ENCODE assay signal across 9 mouse cellular contexts in the genomic region with DNA sequence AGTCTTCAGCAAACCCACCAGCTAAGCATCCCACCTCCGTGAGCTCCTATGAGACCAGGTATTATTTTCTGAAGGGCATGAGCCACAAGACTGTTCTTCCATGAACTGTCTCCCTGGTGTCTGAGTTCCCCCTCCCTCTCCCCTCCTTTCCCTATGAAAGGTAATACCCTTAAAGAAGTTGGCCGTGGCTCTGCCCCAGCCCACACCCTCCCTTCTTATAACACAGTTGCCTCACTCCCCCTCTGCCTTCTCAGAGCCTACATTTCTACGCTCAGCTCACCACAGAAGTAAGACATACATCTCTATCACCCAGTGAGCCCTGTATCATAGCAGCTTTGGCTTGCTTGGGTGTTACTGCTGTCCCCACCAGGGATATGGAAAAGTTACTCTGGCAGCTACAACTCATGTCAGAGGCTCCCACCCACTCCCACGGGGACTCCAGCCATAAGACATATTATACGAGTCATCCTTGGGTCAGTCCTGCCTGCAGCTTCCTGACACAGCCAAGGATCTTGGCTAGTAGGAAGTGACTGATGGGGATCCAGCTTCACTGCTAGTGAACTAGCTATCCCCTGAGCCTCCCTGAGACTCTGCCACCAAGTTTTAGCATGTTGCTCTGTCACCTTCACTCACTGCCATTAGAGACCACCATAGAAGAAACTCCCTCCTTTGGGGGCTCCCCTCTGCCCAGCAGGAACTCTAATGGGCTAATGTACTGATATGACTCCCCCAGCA. TPM values are rescaled to one million over a fixed set of nuclear protein-coding genes. Genes with fewer than 3 reads are reported as not detected.
A peak's percentile ranks its signal among the peaks of the same experiment; 100 is the strongest.
DNase-seq lines count a peak whose midpoint lies in the region; ATAC-seq lines count a peak whose summit lies in the region.
"Had no signal": no experiment of that assay in that cellular context is flagged by ENCODE, and none has a peak within 500 bp of the region (broad histone marks: within the 10 kb centered on the region; RNA-seq: fewer than 3 reads in every experiment).

No protein-coding gene starts in this region.

- peaks cover 8% of the 10 kb centered on the region for H3K4me1 ChIP-seq in embryonic facial prominence, embryonic 12.5 days
- peaks cover 12% of the 10 kb centered on the region for H3K4me1 ChIP-seq in embryonic facial prominence, embryonic 10.5 days
- H3K4me1 ChIP-seq in kidney, embryonic 16.5 days (ENCODE audit: insufficient read depth, low read length), result peaks cover 17% of the 10 kb centered on the region
- H3K4me1 ChIP-seq in liver, embryonic 16.5 days (ENCODE audit: control insufficient read depth, low read depth, low read length), result peaks cover 34% of the 10 kb centered on the region
- H3K4me1 ChIP-seq: midbrain, embryonic 10.5 days had no signal

- intact Hi-C loops in left cerebral cortex, postnatal 14 days (cut with DNase I), result no loop called here

- no peaks in the 10 kb centered on the region for H3K27me3 ChIP-seq in embryonic facial prominence, embryonic 12.5 days
- no peaks in the 10 kb centered on the region for H3K27me3 ChIP-seq in embryonic facial prominence, embryonic 10.5 days (replicated peaks; ENCODE audit: low read depth, poor library complexity, severe bottlenecking)
- H3K27me3 ChIP-seq in kidney, embryonic 16.5 days (ENCODE audit: insufficient read depth, low read length), result no peaks in the 10 kb centered on the region
- H3K27me3 ChIP-seq in liver, embryonic 16.5 days (ENCODE audit: control insufficient read depth, insufficient read depth, low read depth, low read length), result no peaks in the 10 kb centered on the region

- no peak for DNase-seq in embryonic facial prominence, embryonic 10.5 days (ENCODE audit: low spot score)
- no peak for DNase-seq in kidney, postnatal 25 days
- no peak for DNase-seq in left cerebral cortex, postnatal 14 days (ENCODE audit: low spot score in 2 of 2)
- no peak for DNase-seq in cerebellum, adult 11 months

- no peak overlapping the region for H3K4me2 ChIP-seq in embryonic facial prominence, embryonic 12.5 days (replicated peaks)
- no peak overlapping the region for H3K4me2 ChIP-seq in kidney, embryonic 16.5 days (replicated peaks; ENCODE audit: low read depth, low read length)
- H3K4me2 ChIP-seq in liver, embryonic 16.5 days (ENCODE audit: low read depth, low read length), result peak overlapping the region; percentile 30

- H3K27ac ChIP-seq in embryonic facial prominence, embryonic 12.5 days, result peak overlapping the region; percentile 41; the same call in 1 of the 2 replicates
- no peak overlapping the region for H3K27ac ChIP-seq in embryonic facial prominence, embryonic 10.5 days (replicated peaks)
- H3K27ac ChIP-seq in kidney, embryonic 16.5 days (ENCODE audit: low read length), result peak overlapping the region; percentile 74
- H3K27ac ChIP-seq in liver, embryonic 16.5 days (ENCODE audit: low read length), result peak overlapping the region; percentile 83
- H3K27ac ChIP-seq: midbrain, embryonic 10.5 days had no signal

- no peak overlapping the region for H3K4me3 ChIP-seq in embryonic facial prominence, embryonic 12.5 days
- no peak overlapping the region for H3K4me3 ChIP-seq in embryonic facial prominence, embryonic 10.5 days
- no peak overlapping the region for H3K4me3 ChIP-seq in kidney, embryonic 16.5 days (ENCODE audit: low read length)
- H3K4me3 ChIP-seq in liver, embryonic 16.5 days (ENCODE audit: low read depth, low read length), result no peak overlapping the region
- H3K4me3 ChIP-seq: midbrain, embryonic 10.5 days had no signal

- H3K9ac ChIP-seq in embryonic facial prominence, embryonic 12.5 days, result no peak overlapping the region
- no peak overlapping the region for H3K9ac ChIP-seq in kidney, embryonic 16.5 days (replicated peaks; ENCODE audit: low read length)
- no peak overlapping the region for H3K9ac ChIP-seq in liver, embryonic 16.5 days (ENCODE audit: low read depth, low read length)

- no peak for ATAC-seq in embryonic facial prominence, embryonic 12.5 days (ENCODE audit: insufficient number of reproducible peaks, insufficient read depth, low FRiP score, low TSS enrichment)
- peak; percentile 75 for ATAC-seq in kidney, embryonic 16.5 days (ENCODE audit: low FRiP score, low TSS enrichment)
- peak; percentile 22 for ATAC-seq in activated CD4-positive, CD25-positive, alpha-beta regulatory T cell, adult 4 months
- no peak for ATAC-seq in liver, embryonic 16.5 days (ENCODE audit: low read depth)

- H3K9me3 ChIP-seq in embryonic facial prominence, embryonic 12.5 days, result no peaks in the 10 kb centered on the region
- peaks cover 3% of the 10 kb centered on the region; the same call in 1 of the 2 replicates for H3K9me3 ChIP-seq in embryonic facial prominence, embryonic 10.5 days
- peaks cover 5% of the 10 kb centered on the region; the same call in 1 of the 2 replicates for H3K9me3 ChIP-seq in kidney, embryonic 16.5 days (ENCODE audit: low read length)
- H3K9me3 ChIP-seq in liver, embryonic 16.5 days (replicated peaks; ENCODE audit: control insufficient read depth, low read length), result no peaks in the 10 kb centered on the region
- H3K9me3 ChIP-seq: midbrain, embryonic 10.5 days had no signal

- H3K36me3 ChIP-seq in embryonic facial prominence, embryonic 12.5 days, result no peaks in the 10 kb centered on the region
- H3K36me3 ChIP-seq in embryonic facial prominence, embryonic 10.5 days (replicated peaks), result no peaks in the 10 kb centered on the region
- no peaks in the 10 kb centered on the region for H3K36me3 ChIP-seq in kidney, embryonic 16.5 days (ENCODE audit: insufficient read depth, low read length)
- H3K36me3 ChIP-seq in liver, embryonic 16.5 days (ENCODE audit: control insufficient read depth, insufficient read depth), result no peaks in the 10 kb centered on the region
- H3K36me3 ChIP-seq: midbrain, embryonic 10.5 days had no signal

- 59% methylated on average over 5 of the region's 5 CpGs for WGBS in embryonic facial prominence, embryonic 12.5 days
- 82% methylated on average over 5 of the region's 5 CpGs for WGBS in embryonic facial prominence, embryonic 10.5 days
- WGBS in kidney, embryonic 16.5 days, result 20% methylated on average over 5 of the region's 5 CpGs
- WGBS in liver, embryonic 16.5 days (ENCODE audit: insufficient replicate concordance), result 29% methylated on average over 5 of the region's 5 CpGs

RNA-seq across cellular contexts. Expression of gene Ggta1, which starts 33.4 kb away (rescaled TPM):
- polyA plus RNA-seq in embryonic facial prominence, embryonic 12.5 days (2016; fragmentation: Nextera tagmentation; extraction: Ambion mirVana), result 9.8 and 10.8 TPM in 2 replicates
- 6.3 and 8.0 TPM in 2 replicates for polyA plus RNA-seq in embryonic facial prominence, embryonic 10.5 days (2016; fragmentation: Nextera tagmentation; extraction: Ambion mirVana)
- 23.3 and 24.2 TPM in 2 replicates for polyA plus RNA-seq in kidney, embryonic 16.5 days (2015; fragmentation: Nextera tagmentation; extraction: Ambion mirVana)
- 10 to 100 TPM; 19.3 to 23.3 TPM for polyA plus RNA-seq in activated CD4-positive, CD25-positive, alpha-beta regulatory T cell, adult 4 months (2017; shearing (Covaris generic))
- 9.1 and 9.6 TPM in 2 replicates for polyA plus RNA-seq in liver, embryonic 16.5 days (2015; fragmentation: Nextera tagmentation; extraction: Ambion mirVana)
- total RNA-seq in left cerebral cortex, postnatal 14 days (2021), result 1 to 10 TPM; 2.9 to 3.5 TPM

Comparison
In these comparisons a context has a peak if more than half of its experiments do, and no peak if none do; other contexts are left out.
1. ATAC-seq: peak in kidney, embryonic 16.5 days (single experiment) and activated CD4-positive, CD25-positive, alpha-beta regulatory T cell, adult 4 months (single experiment); none in embryonic facial prominence, embryonic 12.5 days (single experiment) and liver, embryonic 16.5 days (single experiment).